Mouse (Mus musculus) kidney, adult 2 months (tissue): Measurements from ENCODE around the gene Spns3. TPM values are rescaled to one million over a fixed set of nuclear protein-coding genes. Genes with fewer than 3 reads are reported as not detected.

ENCODE experiments used
- DNase-seq: peaks from one replicate; pipeline ENCODE4 v3.0.0; 2021
- H3K27ac ChIP-seq: fragments of 200-500 bp; 2 replicates; pipeline ENCODE4 v1.5.1; 2012; ENCODE audit warnings: low read depth, low read length, control low read depth, inconsistent platforms; ENCODE audit not compliant: insufficient read depth
- H3K27me3 ChIP-seq: fragments of 200-500 bp; replicated peaks from 2 replicates; pipeline ENCODE4 v1.6.1; 2012; ENCODE audit warnings: mild to moderate bottlenecking, moderate library complexity, low read length, inconsistent platforms; ENCODE audit not compliant: control insufficient read depth, insufficient read depth
- H3K36me3 ChIP-seq: fragments of 200-500 bp; 2 replicates; pipeline ENCODE4 v1.6.1; 2012; ENCODE audit warnings: mild to moderate bottlenecking, moderate library complexity, low read length, inconsistent platforms; ENCODE audit not compliant: control insufficient read depth, insufficient read depth
- H3K4me1 ChIP-seq: fragments of 200-500 bp; 2 replicates; pipeline ENCODE4 v1.6.1; 2011; ENCODE audit warnings: low read length; ENCODE audit not compliant: control insufficient read depth, insufficient read depth
- H3K4me3 ChIP-seq: fragments of 200-500 bp; 2 replicates; pipeline ENCODE4 v1.5.1; 2011; ENCODE audit warnings: mild to moderate bottlenecking, low read depth, low read length, control low read depth; ENCODE audit not compliant: insufficient read depth
- CTCF ChIP-seq: fragments of 200-500 bp; conservative IDR thresholded peaks from 2 replicates; pipeline ENCODE4 v1.5.1; 2011; ENCODE audit warnings: low read depth, mild to moderate bottlenecking, control low read depth, low read length, moderate library complexity, mixed read lengths; ENCODE audit not compliant: insufficient read depth, insufficient read length
- POLR2A ChIP-seq: fragments of 200-500 bp; IDR thresholded peaks from one replicate; pipeline ENCODE4 v1.6.1; 2011; ENCODE audit warnings: low read depth, low read length, control low read depth
- WGBS: fragments of 180-500 bp; shearing (Covaris S2); methylation state at CpG from one replicate; pipeline ENCODE4 v1.1.7; 2018; 5-methylcytosine and 5-hydroxymethylcytosine counted together
- polyA plus RNA-seq: library from polyadenylated mRNA; depleted of rRNA; stranded (reverse); fragments of >200 nt; gene quantifications from 2 replicates; pipeline ENCODE4 v1.2.3, GENCODE M21; 2012

The Spns3 gene
- polyA plus RNA-seq, 1 experiment: 8.9 TPM

- no peak overlapping the region for H3K27ac ChIP-seq
- no peak for TF ChIP-seq CTCF
- TF ChIP-seq POLR2A: no peak
- 1% methylated on average over 33 of the region's 42 CpGs for WGBS
- no peak for DNase-seq
- peak overlapping the region; percentile 67 for H3K4me3 ChIP-seq
- no peaks in the 10 kb centered on the region; the same call in 1 of the 2 replicates for H3K4me1 ChIP-seq
- H3K36me3 ChIP-seq: no peaks in the 10 kb centered on the region
- no peaks in the 10 kb centered on the region for H3K27me3 ChIP-seq
Measured at GRCm38 (mm10) chr11:72489397-72489796, 60.9 kb downstream of the Spns3 start.

DNA sequence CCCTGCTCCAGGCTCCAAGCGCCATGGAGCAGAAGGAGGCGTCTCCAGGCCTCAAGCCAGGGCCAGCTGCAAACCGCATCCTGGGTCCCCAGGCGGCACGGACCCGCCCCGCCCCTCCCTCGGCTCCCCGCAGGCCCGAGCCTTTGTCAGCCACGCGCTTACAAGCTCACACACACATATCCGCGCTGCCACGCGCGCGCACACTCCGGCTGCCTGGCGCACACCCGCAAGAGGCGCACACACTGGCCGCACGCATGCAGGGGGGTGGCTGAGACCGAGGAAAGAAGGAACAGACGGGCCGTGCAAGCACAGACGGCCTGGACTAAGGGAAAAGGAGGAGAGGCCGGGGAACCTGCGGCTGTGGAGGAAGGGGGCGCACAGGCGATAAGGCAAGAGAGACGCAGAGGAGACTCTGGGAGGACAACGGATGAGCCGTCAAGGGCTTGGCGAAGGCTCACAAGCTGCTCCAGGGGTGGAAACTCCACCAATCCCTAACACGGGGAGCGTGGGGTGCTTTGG is 61.5 kb downstream of the Spns3 start:
- DNase-seq: no peak
- Histone ChIP-seq H3K4me3 (peak overlapping the region; percentile 67), H3K27me3 (no peaks in the 10 kb centered on the region), H3K27ac (no peak overlapping the region), H3K36me3 (no peaks in the 10 kb centered on the region), H3K4me1 (no peaks in the 10 kb centered on the region)
- no peak for TF ChIP-seq POLR2A
- TF ChIP-seq CTCF: no peak
- under 1% methylated on average over 38 of the region's 38 CpGs for whole genome bisulfite sequencing

GRCm38 (mm10) chr11:72487739-72488138 is 62.6 kb downstream of the Spns3 start:
- H3K36me3 ChIP-seq: no peaks in the 10 kb centered on the region
- no peaks in the 10 kb centered on the region for H3K27me3 ChIP-seq
- TF ChIP-seq POLR2A (no peak), CTCF (no peak)
- H3K27ac ChIP-seq: no peak overlapping the region
- DNase-seq: no peak
- H3K4me3 ChIP-seq: no peak overlapping the region; the same call in 1 of the 2 replicates
- no peaks in the 10 kb centered on the region for H3K4me1 ChIP-seq
- WGBS: 85% methylated on average over 2 of the region's 2 CpGs

GRCm38 (mm10) chr11:72487171-72487570 is 63.1 kb downstream of the Spns3 start:
- H3K36me3 ChIP-seq: no peaks in the 10 kb centered on the region
- no peak overlapping the region for H3K27ac ChIP-seq
- H3K27me3 ChIP-seq: no peaks in the 10 kb centered on the region
- WGBS: 66% methylated on average over 5 of the region's 5 CpGs
- no peaks in the 10 kb centered on the region for H3K4me1 ChIP-seq
- TF ChIP-seq POLR2A: no peak
- no peak for TF ChIP-seq CTCF
- no peak for DNase-seq
- no peak overlapping the region for H3K4me3 ChIP-seq

- WGBS: 82% methylated on average over 11 of the region's 11 CpGs
- Histone ChIP-seq H3K27me3 (no peaks in the 10 kb centered on the region), H3K4me1 (no peaks in the 10 kb centered on the region), H3K4me3 (no peak overlapping the region), H3K27ac (no peak overlapping the region), H3K36me3 (no peaks in the 10 kb centered on the region)
- DNase-seq: no peak
- no peak for TF ChIP-seq POLR2A
- TF ChIP-seq CTCF: no peak
Measured at GRCm38 (mm10) chr11:72485960-72486359, 64.3 kb downstream of the Spns3 start.

GRCm38 (mm10) chr11:72485157-72485556 is 65.1 kb downstream of the Spns3 start:
- Histone ChIP-seq H3K36me3 (no peaks in the 10 kb centered on the region), H3K4me1 (no peaks in the 10 kb centered on the region), H3K4me3 (no peak overlapping the region), H3K27ac (no peak overlapping the region), H3K27me3 (no peaks in the 10 kb centered on the region)
- TF ChIP-seq CTCF: no peak
- no peak for TF ChIP-seq POLR2A
- DNase-seq: no peak
- WGBS: 79% methylated on average over 5 of the region's 5 CpGs

- H3K4me1 ChIP-seq: no peaks in the 10 kb centered on the region
- no peaks in the 10 kb centered on the region for H3K36me3 ChIP-seq
- DNase-seq: no peak
- H3K27me3 ChIP-seq: no peaks in the 10 kb centered on the region
- TF ChIP-seq POLR2A: no peak
- no peak for TF ChIP-seq CTCF
- no peak overlapping the region for H3K4me3 ChIP-seq
- H3K27ac ChIP-seq: no peak overlapping the region
- WGBS: 51% methylated on average over 6 of the region's 6 CpGs
Measured at GRCm38 (mm10) chr11:72484549-72484948, 65.8 kb downstream of the Spns3 start.
